Mouse (Mus musculus): ENCODE measurements at regions not wholly inside any gene's neighbourhood (a gene's known extent, or its start where the extent isn't known, plus 50 kb on each side); places are given as distances from the start of the nearest gene placed in this dataset.

GRCm38 (mm10) chr3:51033292-51033691, 191.0 kb upstream of the Noct start:
- no peak for DNase-seq (ENCODE audit: low read depth, low spot score)
- in situ Hi-C loops (cut with MboI; ENCODE audit: low sequenced_read_pairs in 2 of 2, unreplicated experiment in 2 of 2): no loop called here
- H3K4me3 ChIP-seq (ENCODE audit: insufficient read depth in 1 of 2, low read depth in 1 of 2, low read length in 2 of 2, poor library complexity in 1 of 2, severe bottlenecking in 1 of 2): no peak overlapping the region
- no peaks in the 10 kb centered on the region for H3K9me3 ChIP-seq (ENCODE audit: control insufficient read depth, insufficient read depth, low read depth, low read length)
- H3K36me3 ChIP-seq (ENCODE audit: control insufficient read depth, insufficient read depth, low read length, poor library complexity, severe bottlenecking): no peaks in the 10 kb centered on the region
- TF ChIP-seq ZNF384 (IDR thresholded peaks at IDR 0.05; ENCODE audit: low read depth, low read length): no peak
- no peak for TF ChIP-seq ZC3H11A (IDR thresholded peaks at IDR 0.05; ENCODE audit: borderline replicate concordance, low read depth, low read length)
- TF ChIP-seq CHD2 (IDR thresholded peaks at IDR 0.05; ENCODE audit: low read depth, low read length): no peak
- peak; percentile 89 for TF ChIP-seq MAFK (IDR thresholded peaks at IDR 0.05; ENCODE audit: insufficient read depth, low read depth, low read length)
- H3K9ac ChIP-seq (ENCODE audit: insufficient read depth, low read depth, low read length, poor library complexity, severe bottlenecking): no peak overlapping the region
- no peak overlapping the region for H3K27ac ChIP-seq (ENCODE audit: insufficient read depth, low read depth, low read length, poor library complexity, severe bottlenecking)
- H3K4me1 ChIP-seq (ENCODE audit: control insufficient read depth in 2 of 2, insufficient read depth in 2 of 2, low read length in 2 of 2, poor library complexity in 1 of 2): no peaks in the 10 kb centered on the region

- H3K4me1 ChIP-seq (ENCODE audit: control insufficient read depth in 2 of 2, insufficient read depth in 2 of 2, low read length in 2 of 2, poor library complexity in 1 of 2): no peaks in the 10 kb centered on the region
- no peaks in the 10 kb centered on the region for H3K36me3 ChIP-seq (ENCODE audit: control insufficient read depth, insufficient read depth, low read length, poor library complexity, severe bottlenecking)
- no peak overlapping the region for H3K9ac ChIP-seq (ENCODE audit: insufficient read depth, low read depth, low read length, poor library complexity, severe bottlenecking)
- no peaks in the 10 kb centered on the region for H3K9me3 ChIP-seq (ENCODE audit: control insufficient read depth, insufficient read depth, low read depth, low read length)
- no peak overlapping the region for H3K27ac ChIP-seq (ENCODE audit: insufficient read depth, low read depth, low read length, poor library complexity, severe bottlenecking)
- no peak for DNase-seq (ENCODE audit: low read depth, low spot score)
- no peak for TF ChIP-seq MAFK (IDR thresholded peaks at IDR 0.05; ENCODE audit: insufficient read depth, low read depth, low read length)
- no peak for TF ChIP-seq ZNF384 (IDR thresholded peaks at IDR 0.05; ENCODE audit: low read depth, low read length)
- no peak for TF ChIP-seq CHD2 (IDR thresholded peaks at IDR 0.05; ENCODE audit: low read depth, low read length)
- no peak for TF ChIP-seq ZC3H11A (IDR thresholded peaks at IDR 0.05; ENCODE audit: borderline replicate concordance, low read depth, low read length)
- no peak for TF ChIP-seq HCFC1 (IDR thresholded peaks at IDR 0.05; ENCODE audit: borderline replicate concordance, insufficient read depth, low read length)
- in situ Hi-C loops (cut with MboI; ENCODE audit: low sequenced_read_pairs in 2 of 2, unreplicated experiment in 2 of 2): no loop called here
- no peak overlapping the region for H3K4me3 ChIP-seq (ENCODE audit: insufficient read depth in 1 of 2, low read depth in 1 of 2, low read length in 2 of 2, poor library complexity in 1 of 2, severe bottlenecking in 1 of 2)
Measured at GRCm38 (mm10) chr3:51036700-51037306, 187.4 kb upstream of the Noct start.

- Histone ChIP-seq H3K4me3 (ENCODE audit: insufficient read depth in 1 of 2, low read depth in 1 of 2, low read length in 2 of 2, poor library complexity in 1 of 2, severe bottlenecking in 1 of 2) (no peak overlapping the region), H3K4me1 (ENCODE audit: control insufficient read depth in 2 of 2, insufficient read depth in 2 of 2, low read length in 2 of 2, poor library complexity in 1 of 2) (no peaks in the 10 kb centered on the region), H3K9ac (ENCODE audit: insufficient read depth, low read depth, low read length, poor library complexity, severe bottlenecking) (no peak overlapping the region), H3K27ac (ENCODE audit: insufficient read depth, low read depth, low read length, poor library complexity, severe bottlenecking) (no peak overlapping the region), H3K9me3 (ENCODE audit: control insufficient read depth, insufficient read depth, low read depth, low read length) (no peaks in the 10 kb centered on the region), H3K36me3 (ENCODE audit: control insufficient read depth, insufficient read depth, low read length, poor library complexity, severe bottlenecking) (no peaks in the 10 kb centered on the region)
- no peak for DNase-seq (ENCODE audit: low read depth, low spot score)
- in situ Hi-C loops (cut with MboI; ENCODE audit: low sequenced_read_pairs in 2 of 2, unreplicated experiment in 2 of 2): no loop called here
- no peak for TF ChIP-seq MAFK (IDR thresholded peaks at IDR 0.05; ENCODE audit: insufficient read depth, low read depth, low read length)
- no peak for TF ChIP-seq HCFC1 (IDR thresholded peaks at IDR 0.05; ENCODE audit: borderline replicate concordance, insufficient read depth, low read length)
- no peak for TF ChIP-seq ZC3H11A (IDR thresholded peaks at IDR 0.05; ENCODE audit: borderline replicate concordance, low read depth, low read length)
- no peak for TF ChIP-seq CHD2 (IDR thresholded peaks at IDR 0.05; ENCODE audit: low read depth, low read length)
- TF ChIP-seq ZNF384 (IDR thresholded peaks at IDR 0.05; ENCODE audit: low read depth, low read length): no peak
Measured at GRCm38 (mm10) chr3:51042223-51042846, 181.9 kb upstream of the Noct start.

- H3K4me3 ChIP-seq (ENCODE audit: insufficient read depth in 1 of 2, low read depth in 1 of 2, low read length in 2 of 2, poor library complexity in 1 of 2, severe bottlenecking in 1 of 2): no peak overlapping the region
- H3K4me1 ChIP-seq (ENCODE audit: control insufficient read depth in 2 of 2, insufficient read depth in 2 of 2, low read length in 2 of 2, poor library complexity in 1 of 2): no peaks in the 10 kb centered on the region
- H3K9ac ChIP-seq (ENCODE audit: insufficient read depth, low read depth, low read length, poor library complexity, severe bottlenecking): no peak overlapping the region
- in situ Hi-C loops (cut with MboI; ENCODE audit: low sequenced_read_pairs in 2 of 2, unreplicated experiment in 2 of 2): no loop called here
- TF ChIP-seq ZNF384 (IDR thresholded peaks at IDR 0.05; ENCODE audit: low read depth, low read length) (no peak), ZC3H11A (IDR thresholded peaks at IDR 0.05; ENCODE audit: borderline replicate concordance, low read depth, low read length) (no peak)
- no peak overlapping the region for H3K27ac ChIP-seq (ENCODE audit: insufficient read depth, low read depth, low read length, poor library complexity, severe bottlenecking)
- no peak for DNase-seq (ENCODE audit: low read depth, low spot score)
- H3K9me3 ChIP-seq (ENCODE audit: control insufficient read depth, insufficient read depth, low read depth, low read length): no peaks in the 10 kb centered on the region
- H3K36me3 ChIP-seq (ENCODE audit: control insufficient read depth, insufficient read depth, low read length, poor library complexity, severe bottlenecking): no peaks in the 10 kb centered on the region
Measured at GRCm38 (mm10) chr3:51048739-51049138, 175.5 kb upstream of the Noct start.

- no peaks in the 10 kb centered on the region for H3K9me3 ChIP-seq (ENCODE audit: control insufficient read depth, insufficient read depth, low read depth, low read length)
- DNase-seq (ENCODE audit: low read depth, low spot score): peak; percentile 25
- in situ Hi-C loops (cut with MboI; ENCODE audit: low sequenced_read_pairs in 2 of 2, unreplicated experiment in 2 of 2): no loop called here
- H3K27ac ChIP-seq (ENCODE audit: insufficient read depth, low read depth, low read length, poor library complexity, severe bottlenecking): no peak overlapping the region
- H3K4me3 ChIP-seq (ENCODE audit: insufficient read depth in 1 of 2, low read depth in 1 of 2, low read length in 2 of 2, poor library complexity in 1 of 2, severe bottlenecking in 1 of 2): no peak overlapping the region
- H3K9ac ChIP-seq (ENCODE audit: insufficient read depth, low read depth, low read length, poor library complexity, severe bottlenecking): no peak overlapping the region
- no peaks in the 10 kb centered on the region for H3K4me1 ChIP-seq (ENCODE audit: control insufficient read depth in 2 of 2, insufficient read depth in 2 of 2, low read length in 2 of 2, poor library complexity in 1 of 2)
- no peak for TF ChIP-seq HCFC1 (IDR thresholded peaks at IDR 0.05; ENCODE audit: borderline replicate concordance, insufficient read depth, low read length)
- TF ChIP-seq ZC3H11A (IDR thresholded peaks at IDR 0.05; ENCODE audit: borderline replicate concordance, low read depth, low read length): peak; percentile 38; the same call in 1 of the 2 replicates
- no peaks in the 10 kb centered on the region for H3K36me3 ChIP-seq (ENCODE audit: control insufficient read depth, insufficient read depth, low read length, poor library complexity, severe bottlenecking)
Measured at GRCm38 (mm10) chr3:51050156-51050555, 174.1 kb upstream of the Noct start.

All from ES-E14 (cell line).